Mouse (Mus musculus) brain, embryonic 18.5 days (tissue): ENCODE results near the gene Olfr643.

ENCODE experiments used
- DNase-seq: peaks from one replicate; pipeline ENCODE4 v3.0.0-alpha.2; 2012; ENCODE audit warnings: low read depth, low spot score

The Olfr643 gene

GRCm38 (mm10) chr7:104137305-104137704 is at the start of gene Olfr643:
Gene Olfr643, minus strand, starts transcription at chr7:104137405.
- DNase-seq: no peak

DNA sequence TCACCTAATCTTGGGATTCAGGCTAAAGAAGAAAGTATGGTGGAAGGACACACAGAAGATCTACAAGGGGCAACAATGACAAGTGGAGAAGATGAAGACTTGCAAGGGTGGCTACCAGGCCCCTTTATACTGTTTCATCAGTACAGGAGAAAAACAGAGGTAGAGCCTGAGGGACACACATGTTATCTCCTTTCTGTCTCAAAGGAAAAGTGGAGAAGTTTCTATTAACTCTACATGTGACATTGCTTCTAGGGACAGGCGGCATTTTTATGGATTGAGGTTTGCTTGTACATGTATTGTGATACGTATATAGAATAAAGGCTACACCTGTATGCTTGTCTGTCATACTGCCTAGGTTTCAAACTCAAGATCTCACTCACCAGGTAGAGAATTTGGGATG is 46.1 kb upstream of the Olfr643 start, which contains the start of gene Olfr648:
Gene Olfr648, minus strand, starts transcription at position 101 of the 400 bp plus-strand sequence.
- no peak for DNase-seq

DNA sequence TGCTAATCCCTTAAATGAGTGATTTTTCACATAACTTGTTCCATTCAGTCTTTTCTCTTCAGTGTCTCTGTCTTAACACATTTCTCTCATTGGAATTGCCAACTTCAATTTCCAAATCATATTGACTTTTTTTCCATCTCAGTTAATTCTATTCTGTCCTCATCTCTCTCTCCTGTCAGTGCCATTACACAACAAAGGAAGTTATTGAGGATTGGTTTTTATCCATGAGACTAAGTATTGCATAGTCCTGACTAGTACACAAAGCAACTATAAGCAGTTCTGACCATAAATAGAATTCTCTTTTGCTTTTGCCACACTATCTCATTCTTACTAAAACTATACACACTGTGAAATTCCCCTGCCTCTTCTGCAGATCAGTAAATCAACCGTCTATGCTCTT is 41.9 kb upstream of the Olfr643 start:
- DNase-seq: no peak

- no peak for DNase-seq
Measured at GRCm38 (mm10) chr7:104178422-104179054, 41.3 kb upstream of the Olfr643 start.

DNA sequence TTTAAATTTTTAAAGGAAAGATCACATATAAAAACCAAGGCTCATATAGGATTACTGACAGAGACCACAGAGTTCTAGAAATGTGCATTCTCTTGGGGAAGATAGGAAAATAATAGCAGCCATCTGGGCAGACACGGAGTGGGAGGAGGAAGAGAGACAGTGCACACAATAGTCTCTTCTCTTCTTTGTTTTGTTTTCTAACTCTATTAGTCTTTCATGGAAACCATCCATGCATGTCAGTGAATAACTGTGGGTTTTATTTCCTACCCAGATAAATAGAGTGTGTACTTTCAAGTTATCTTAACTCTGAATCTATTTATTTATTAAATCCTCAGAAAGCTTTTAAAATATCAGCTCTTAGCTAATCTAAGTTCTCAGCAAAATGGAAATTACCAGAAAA is 37.9 kb upstream of the Olfr643 start:
- DNase-seq: no peak

- DNase-seq: no peak
Measured at GRCm38 (mm10) chr7:104169634-104170204, 32.5 kb upstream of the Olfr643 start.

GRCm38 (mm10) chr7:104167105-104167504 is 29.9 kb upstream of the Olfr643 start:
- DNase-seq: no peak

DNA sequence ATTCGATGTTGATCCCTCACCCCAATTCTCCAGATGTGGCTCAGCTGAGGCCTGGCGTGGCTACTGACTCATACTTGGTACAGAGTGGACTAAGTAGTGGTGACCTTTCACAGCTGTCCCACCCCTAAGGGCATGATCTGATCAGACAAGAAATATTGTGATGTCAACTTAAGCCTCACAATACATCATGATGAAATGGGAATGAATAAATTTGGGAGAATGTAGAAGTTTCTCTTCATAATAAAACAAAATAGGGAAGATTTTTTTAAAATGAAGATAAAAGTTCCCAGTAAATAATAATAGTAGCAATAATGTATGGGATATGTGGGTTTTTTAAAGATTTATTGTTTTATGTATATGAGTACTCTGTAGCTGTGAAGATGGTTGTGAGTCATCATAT is 13.3 kb upstream of the Olfr643 start, which contains the start of gene Ubqlnl:
Gene Ubqlnl, minus strand, starts transcription at position 101 of the 400 bp plus-strand sequence.
- no peak for DNase-seq

GRCm38 (mm10) chr7:104143179-104143578 is 6.0 kb upstream of the Olfr643 start, which contains the start of gene Ubqln3:
Gene Ubqln3, minus strand, starts transcription at chr7:104143279.
- no peak for DNase-seq

DNA sequence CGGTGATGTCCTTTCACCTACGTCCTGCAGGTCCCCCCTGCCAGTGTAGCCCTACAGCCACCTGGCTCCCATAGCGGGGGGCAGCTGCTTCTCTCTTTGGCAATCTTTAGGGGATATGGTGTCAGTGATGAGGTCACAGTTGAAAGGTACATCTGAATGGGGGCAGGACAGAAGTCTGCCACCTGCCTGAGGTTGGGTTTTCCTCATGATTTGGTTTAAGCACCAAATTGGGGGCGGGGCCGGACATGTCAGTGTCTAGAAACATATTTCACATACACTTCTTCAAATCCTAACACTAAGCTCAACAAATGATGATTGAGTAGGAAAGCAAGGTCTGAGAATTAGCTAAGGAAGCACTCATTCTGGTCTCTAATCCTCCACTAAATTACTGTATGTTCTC is 7.5 kb downstream of the Olfr643 start, which contains the start of gene Ubqln5:
Gene Ubqln5, minus strand, starts transcription at position 101 of the 400 bp plus-strand sequence.
- DNase-seq: no peak

GRCm38 (mm10) chr7:104104757-104104972 is 32.5 kb downstream of the Olfr643 start, which contains the start of gene Olfr646:
Gene Olfr646, plus strand, starts transcription at chr7:104104873.
- DNase-seq: no peak

DNA sequence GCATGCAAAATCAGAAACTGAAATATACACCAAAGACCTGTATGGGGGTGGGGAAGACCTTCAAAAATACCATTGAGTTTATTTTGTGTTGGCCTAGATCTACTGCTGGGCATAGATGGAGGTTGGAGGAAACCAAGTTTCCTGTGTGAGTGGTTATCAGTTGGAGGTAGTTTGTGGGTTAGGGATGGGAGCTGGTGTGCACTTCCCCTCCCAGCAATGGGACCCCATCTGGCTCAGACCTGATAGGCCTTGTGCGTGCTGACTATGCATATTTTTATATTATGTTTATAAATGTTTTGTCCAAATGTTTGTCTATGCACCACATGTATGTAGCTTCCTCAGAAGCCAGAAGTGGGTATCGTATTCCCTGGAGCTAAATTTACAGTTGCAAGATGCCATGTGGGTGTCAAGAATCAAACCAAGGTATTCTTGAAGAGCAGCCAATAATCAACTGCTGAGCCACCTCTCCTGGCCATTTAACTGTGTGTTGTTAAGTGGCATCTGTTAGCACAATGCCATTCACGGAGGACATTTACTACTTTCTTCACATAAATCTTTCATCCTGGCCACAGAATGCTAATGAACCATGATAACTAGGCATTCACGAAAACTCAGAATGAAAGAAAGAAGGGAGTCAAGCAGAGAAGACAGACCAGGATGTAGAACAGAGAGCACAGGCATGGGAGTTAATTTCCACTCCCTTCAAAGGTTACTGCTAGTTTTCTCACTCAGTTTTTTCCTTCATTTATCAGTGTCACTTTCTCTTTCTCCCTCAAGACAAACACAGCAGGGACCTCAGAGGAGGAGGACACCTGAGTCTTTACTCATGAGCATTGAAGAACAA is 33.1 kb downstream of the Olfr643 start:
- DNase-seq: no peak

GRCm38 (mm10) chr7:104085365-104085764 is 51.8 kb downstream of the Olfr643 start, which contains the start of gene Olfr645:
Gene Olfr645, minus strand, starts transcription at chr7:104085465.
- no peak for DNase-seq

DNA sequence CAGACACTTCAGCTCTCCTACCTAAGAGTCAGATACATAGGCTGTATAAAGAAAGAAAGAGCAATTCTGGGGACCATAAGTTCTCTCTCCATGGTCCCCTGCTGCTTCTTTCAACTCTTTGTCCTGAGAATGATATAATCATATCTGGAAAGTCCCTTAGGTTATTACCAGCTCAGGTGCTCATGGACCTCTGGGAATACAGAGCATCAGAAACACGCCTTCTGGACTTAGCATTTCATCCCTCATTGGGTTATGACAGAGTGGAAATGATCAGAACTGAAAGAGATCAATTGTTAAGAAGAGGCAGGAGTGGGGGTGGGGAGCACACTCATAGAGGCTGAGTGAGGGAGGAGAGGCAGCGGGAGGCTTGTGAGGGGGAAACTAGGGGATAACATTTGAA is 65.4 kb downstream of the Olfr643 start, which contains the start of gene Olfr644:
Gene Olfr644, minus strand, starts transcription at position 101 of the 400 bp plus-strand sequence.
- DNase-seq: no peak

- no peak for DNase-seq
Measured at GRCm38 (mm10) chr7:104061345-104061744, 75.9 kb downstream of the Olfr643 start, which contains the start of gene 4930516K23Rik. Gene 4930516K23Rik, minus strand, starts transcription at chr7:104061445.

DNA sequence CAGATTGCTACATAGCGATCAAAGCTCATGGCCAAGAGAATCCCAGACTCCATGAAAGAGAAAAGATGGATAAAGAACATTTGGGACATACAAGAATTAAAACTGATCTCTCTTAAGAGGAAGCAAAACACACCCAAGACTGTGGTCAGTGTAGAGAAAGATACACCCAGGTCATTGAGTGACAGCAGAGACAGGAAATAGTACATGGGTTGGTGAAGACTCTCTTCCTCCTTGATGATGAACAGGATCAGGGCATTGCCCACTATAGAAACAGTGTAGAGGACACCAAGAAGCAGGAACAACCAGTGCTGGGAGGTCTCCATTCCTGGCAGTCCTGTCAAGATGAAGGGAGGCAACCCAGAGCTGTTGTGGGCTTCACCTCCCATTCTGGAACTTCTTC is 78.0 kb downstream of the Olfr643 start:
- DNase-seq: no peak

DNA sequence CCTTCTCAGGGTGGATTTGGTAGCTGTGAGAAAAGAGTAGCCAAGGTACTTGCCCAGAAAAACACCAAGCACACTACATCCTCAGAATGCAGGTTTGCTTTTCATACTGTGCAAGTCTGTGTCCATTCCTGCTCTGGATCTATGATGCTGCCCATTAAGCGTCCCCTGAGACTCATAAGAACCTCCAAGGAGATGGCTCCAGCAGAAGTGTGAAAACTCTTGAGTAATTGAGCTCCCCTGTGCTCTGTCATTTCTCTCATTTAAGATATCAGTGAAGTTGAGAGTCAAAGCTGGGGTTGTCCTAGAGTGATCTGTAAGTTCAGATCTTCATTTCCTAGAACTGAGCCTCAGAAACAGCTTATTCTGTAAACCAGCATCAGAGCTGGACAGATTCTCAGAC is 84.6 kb downstream of the Olfr643 start, which contains the start of gene Olfr642:
Gene Olfr642, minus strand, starts transcription at position 101 of the 400 bp plus-strand sequence.
- DNase-seq: no peak

- DNase-seq: no peak
Measured at GRCm38 (mm10) chr7:104050745-104051144, 86.5 kb downstream of the Olfr643 start.

DNA sequence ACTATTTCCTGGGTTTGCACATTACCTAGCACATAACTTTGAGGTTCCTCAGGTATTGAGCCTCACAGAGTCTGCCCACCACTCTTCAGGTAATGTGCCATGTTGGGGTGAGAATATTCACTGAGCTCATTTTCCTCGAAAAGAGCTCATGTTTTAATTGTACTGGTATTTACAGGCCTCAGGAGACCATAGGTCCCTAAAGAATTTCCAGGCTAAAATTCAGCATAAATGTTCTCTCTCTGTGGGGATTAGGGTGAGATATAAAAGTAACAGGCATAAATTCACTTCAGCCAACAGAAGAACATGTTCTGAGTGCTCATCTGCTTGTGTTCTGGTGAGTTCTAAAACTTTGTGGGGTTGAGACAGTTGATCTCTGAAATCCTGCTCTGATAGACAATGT is 102.1 kb downstream of the Olfr643 start, which contains the start of gene Olfr641:
Gene Olfr641, plus strand, starts transcription at position 301 of the 400 bp plus-strand sequence.
- no peak for DNase-seq

- no peak for DNase-seq
Measured at GRCm38 (mm10) chr7:104026978-104027377, 110.2 kb downstream of the Olfr643 start.

DNA sequence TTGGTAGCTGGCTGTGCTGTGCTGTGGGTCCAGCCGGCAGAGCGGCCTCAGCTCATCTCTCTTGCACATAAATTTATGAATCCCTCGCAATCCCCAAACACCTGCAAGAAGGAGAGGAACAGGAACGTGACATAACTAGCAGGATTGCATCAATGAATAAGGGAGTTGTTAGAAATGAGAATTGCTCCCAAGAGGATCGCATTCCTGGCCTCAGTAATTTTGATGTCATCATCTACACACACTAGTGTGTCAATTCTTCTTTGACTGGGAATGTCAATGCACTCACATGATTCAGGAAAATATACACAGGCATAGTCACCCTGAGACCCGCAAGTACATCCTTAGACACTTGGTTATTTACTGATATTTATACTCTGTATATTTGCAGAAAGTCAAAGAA is 111.7 kb downstream of the Olfr643 start, which contains the start of gene Olfr640:
Gene Olfr640, minus strand, starts transcription at position 101 of the 400 bp plus-strand sequence.
- no peak for DNase-seq

DNA sequence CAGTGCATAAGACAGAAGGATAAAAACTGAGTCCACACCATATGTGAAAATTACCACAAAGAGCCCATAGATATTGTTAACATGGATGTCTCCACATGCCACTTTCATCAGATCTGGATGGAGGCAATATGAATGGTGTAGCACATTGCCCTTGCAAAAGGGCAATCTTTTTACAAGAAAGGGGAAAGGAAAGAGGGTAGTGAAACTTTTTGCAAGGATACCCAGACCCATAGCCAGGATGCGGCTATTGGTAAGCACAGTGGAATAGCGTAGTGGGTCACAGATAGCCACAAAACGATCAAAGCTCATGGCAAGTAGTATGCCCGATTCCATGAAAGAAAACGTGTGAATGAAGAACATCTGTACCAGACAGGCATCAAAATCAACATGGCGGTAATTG is 115.6 kb downstream of the Olfr643 start:
- no peak for DNase-seq
